Mouse (Mus musculus): ENCODE results near the gene Rnf151. TPM values are rescaled to one million over a fixed set of nuclear protein-coding genes. Genes with fewer than 3 reads are reported as not detected.
A peak's percentile ranks its signal among the peaks of the same experiment; 100 is the strongest.

Gene Rnf151
- polyA plus RNA-seq, 1 experiment from 2014 or later: not detected

- no peak overlapping the region for H3K9ac ChIP-seq (ENCODE audit: low read depth, low read length)
- H3K4me2 ChIP-seq (replicated peaks; ENCODE audit: low read depth, low read length): no peak overlapping the region
- peak; percentile 90 for DNase-seq (ENCODE audit: low spot score)
Observed at GRCm38 (mm10) chr17:24745526-24746497, 27.9 kb upstream of the Rnf151 start.

GRCm38 (mm10) chr17:24744381-24744780 is 26.5 kb upstream of the Rnf151 start:
- no peak overlapping the region for H3K4me2 ChIP-seq (replicated peaks; ENCODE audit: low read depth, low read length)
- H3K36me3 ChIP-seq (ENCODE audit: control insufficient read depth, insufficient read depth, low read length): no peaks in the 10 kb centered on the region
- H3K9me3 ChIP-seq (ENCODE audit: control insufficient read depth, low read length): no peaks in the 10 kb centered on the region
- no peak overlapping the region for H3K4me3 ChIP-seq (ENCODE audit: low read depth, low read length)
- ATAC-seq (ENCODE audit: low FRiP score) (no peak), DNase-seq (ENCODE audit: low spot score) (no peak)
- no peaks in the 10 kb centered on the region for H3K4me1 ChIP-seq (replicated peaks; ENCODE audit: control insufficient read depth, insufficient read depth, low read length)
- WGBS: 73% methylated on average over 3 of the region's 3 CpGs
- H3K27me3 ChIP-seq (ENCODE audit: control insufficient read depth, insufficient read depth, low read length): peaks cover 4% of the 10 kb centered on the region; the same call in 1 of the 2 replicates
- no peak overlapping the region for H3K9ac ChIP-seq (ENCODE audit: low read depth, low read length)
- no peak overlapping the region for H3K27ac ChIP-seq (ENCODE audit: low read depth, low read length)

More at GRCm38 (mm10) chr17:24745526-24746497, 27.9 kb upstream of the Rnf151 start:
- ATAC-seq (ENCODE audit: low FRiP score): peak; percentile 45; the same call in 1 of the 2 replicates
- no peaks in the 10 kb centered on the region for H3K36me3 ChIP-seq (ENCODE audit: control insufficient read depth, insufficient read depth, low read length)
- H3K9me3 ChIP-seq (ENCODE audit: control insufficient read depth, low read length): no peaks in the 10 kb centered on the region
- 21% methylated on average over 7 of the region's 7 CpGs for WGBS
- H3K27me3 ChIP-seq (ENCODE audit: control insufficient read depth, insufficient read depth, low read length): peaks cover 12% of the 10 kb centered on the region
- H3K27ac ChIP-seq (ENCODE audit: low read depth, low read length): no peak overlapping the region
- no peaks in the 10 kb centered on the region for H3K4me1 ChIP-seq (replicated peaks; ENCODE audit: control insufficient read depth, insufficient read depth, low read length)
- H3K4me3 ChIP-seq (ENCODE audit: low read depth, low read length): no peak overlapping the region

GRCm38 (mm10) chr17:24743896-24744295 is 26.0 kb upstream of the Rnf151 start:
- Histone ChIP-seq H3K4me2 (replicated peaks; ENCODE audit: low read depth, low read length) (no peak overlapping the region), H3K4me3 (ENCODE audit: low read depth, low read length) (no peak overlapping the region), H3K9me3 (ENCODE audit: control insufficient read depth, low read length) (no peaks in the 10 kb centered on the region), H3K27me3 (ENCODE audit: control insufficient read depth, insufficient read depth, low read length) (0 out of 2 replicates have a peak, but pooled peaks cover 3% of the 10 kb centered on the region), H3K4me1 (replicated peaks; ENCODE audit: control insufficient read depth, insufficient read depth, low read length) (no peaks in the 10 kb centered on the region), H3K36me3 (ENCODE audit: control insufficient read depth, insufficient read depth, low read length) (no peaks in the 10 kb centered on the region), H3K27ac (ENCODE audit: low read depth, low read length) (no peak overlapping the region), H3K9ac (ENCODE audit: low read depth, low read length) (no peak overlapping the region)
- 77% methylated on average over 5 of the region's 5 CpGs for WGBS
- DNase-seq (ENCODE audit: low spot score) (no peak), ATAC-seq (ENCODE audit: low FRiP score) (no peak)

GRCm38 (mm10) chr17:24742307-24742706 is 24.4 kb upstream of the Rnf151 start:
- Histone ChIP-seq H3K4me3 (ENCODE audit: low read depth, low read length) (no peak overlapping the region), H3K27me3 (ENCODE audit: control insufficient read depth, insufficient read depth, low read length) (0 out of 2 replicates have a peak, but pooled peaks cover 3% of the 10 kb centered on the region), H3K4me1 (replicated peaks; ENCODE audit: control insufficient read depth, insufficient read depth, low read length) (no peaks in the 10 kb centered on the region), H3K27ac (ENCODE audit: low read depth, low read length) (no peak overlapping the region), H3K4me2 (replicated peaks; ENCODE audit: low read depth, low read length) (no peak overlapping the region), H3K9ac (ENCODE audit: low read depth, low read length) (no peak overlapping the region), H3K9me3 (ENCODE audit: control insufficient read depth, low read length) (no peaks in the 10 kb centered on the region), H3K36me3 (ENCODE audit: control insufficient read depth, insufficient read depth, low read length) (no peaks in the 10 kb centered on the region)
- 85% methylated on average over 8 of the region's 8 CpGs for WGBS
- DNase-seq (ENCODE audit: low spot score) (no peak), ATAC-seq (ENCODE audit: low FRiP score) (no peak)

GRCm38 (mm10) chr17:24739926-24740325 is 22.1 kb upstream of the Rnf151 start:
- Histone ChIP-seq H3K27ac (ENCODE audit: low read depth, low read length) (no peak overlapping the region), H3K9ac (ENCODE audit: low read depth, low read length) (no peak overlapping the region), H3K4me2 (replicated peaks; ENCODE audit: low read depth, low read length) (no peak overlapping the region), H3K36me3 (ENCODE audit: control insufficient read depth, insufficient read depth, low read length) (no peaks in the 10 kb centered on the region), H3K4me3 (ENCODE audit: low read depth, low read length) (no peak overlapping the region), H3K9me3 (ENCODE audit: control insufficient read depth, low read length) (no peaks in the 10 kb centered on the region), H3K27me3 (ENCODE audit: control insufficient read depth, insufficient read depth, low read length) (no peaks in the 10 kb centered on the region), H3K4me1 (replicated peaks; ENCODE audit: control insufficient read depth, insufficient read depth, low read length) (peaks cover 3% of the 10 kb centered on the region)
- DNase-seq (ENCODE audit: low spot score): no peak
- ATAC-seq (ENCODE audit: low FRiP score): no peak
- 79% methylated on average over 8 of the region's 8 CpGs for WGBS

GRCm38 (mm10) chr17:24738238-24738637 is 20.4 kb upstream of the Rnf151 start:
- H3K4me3 ChIP-seq (ENCODE audit: low read depth, low read length): no peak overlapping the region
- DNase-seq (ENCODE audit: low spot score) (no peak), ATAC-seq (ENCODE audit: low FRiP score) (no peak)
- no peak overlapping the region for H3K9ac ChIP-seq (ENCODE audit: low read depth, low read length)
- no peaks in the 10 kb centered on the region for H3K27me3 ChIP-seq (ENCODE audit: control insufficient read depth, insufficient read depth, low read length)
- H3K4me1 ChIP-seq (replicated peaks; ENCODE audit: control insufficient read depth, insufficient read depth, low read length): peaks cover 3% of the 10 kb centered on the region
- no peaks in the 10 kb centered on the region for H3K9me3 ChIP-seq (ENCODE audit: control insufficient read depth, low read length)
- 82% methylated on average over 4 of the region's 4 CpGs for WGBS
- H3K36me3 ChIP-seq (ENCODE audit: control insufficient read depth, insufficient read depth, low read length): no peaks in the 10 kb centered on the region
- H3K27ac ChIP-seq (ENCODE audit: low read depth, low read length): no peak overlapping the region
- H3K4me2 ChIP-seq (replicated peaks; ENCODE audit: low read depth, low read length): no peak overlapping the region

- no peak for ATAC-seq (ENCODE audit: low FRiP score)
- Histone ChIP-seq H3K4me2 (replicated peaks; ENCODE audit: low read depth, low read length) (peak overlapping the region; percentile 77), H3K9ac (ENCODE audit: low read depth, low read length) (no peak overlapping the region; the same call in 1 of the 2 replicates)
Observed at GRCm38 (mm10) chr17:24737135-24737810, 19.4 kb upstream of the Rnf151 start.

GRCm38 (mm10) chr17:24736330-24737051 is 18.6 kb upstream of the Rnf151 start, which contains the start of gene Msrb1:
TSS of gene Msrb1 (plus strand) at chr17:24736642.
- H3K36me3 ChIP-seq (ENCODE audit: control insufficient read depth, insufficient read depth, low read length): no peaks in the 10 kb centered on the region
- peak within 1 kb of the TSS; percentile 77 for H3K4me2 ChIP-seq (replicated peaks; ENCODE audit: low read depth, low read length)
- H3K4me1 ChIP-seq (replicated peaks; ENCODE audit: control insufficient read depth, insufficient read depth, low read length): peaks cover 3% of the 10 kb centered on the region
- peak within 1 kb of the TSS; percentile 44 for H3K4me3 ChIP-seq (ENCODE audit: low read depth, low read length)
- ATAC-seq (ENCODE audit: low FRiP score): peak; percentile 97
- H3K9me3 ChIP-seq (ENCODE audit: control insufficient read depth, low read length): no peaks in the 10 kb centered on the region
- peak within 1 kb of the TSS; percentile 42 for H3K9ac ChIP-seq (ENCODE audit: low read depth, low read length)
- under 1% methylated on average over 29 of the region's 29 CpGs for WGBS
- H3K27me3 ChIP-seq (ENCODE audit: control insufficient read depth, insufficient read depth, low read length): no peaks in the 10 kb centered on the region
- H3K27ac ChIP-seq (ENCODE audit: low read depth, low read length): no peak within 1 kb of the TSS
- DNase-seq (ENCODE audit: low spot score): peak; percentile 96

More at GRCm38 (mm10) chr17:24737135-24737810, 19.4 kb upstream of the Rnf151 start:
- Histone ChIP-seq H3K9me3 (ENCODE audit: control insufficient read depth, low read length) (no peaks in the 10 kb centered on the region), H3K27ac (ENCODE audit: low read depth, low read length) (no peak overlapping the region), H3K36me3 (ENCODE audit: control insufficient read depth, insufficient read depth, low read length) (no peaks in the 10 kb centered on the region), H3K4me1 (replicated peaks; ENCODE audit: control insufficient read depth, insufficient read depth, low read length) (peaks cover 3% of the 10 kb centered on the region), H3K4me3 (ENCODE audit: low read depth, low read length) (peak overlapping the region; percentile 44), H3K27me3 (ENCODE audit: control insufficient read depth, insufficient read depth, low read length) (no peaks in the 10 kb centered on the region)
- DNase-seq (ENCODE audit: low spot score): no peak
- WGBS: 25% methylated on average over 8 of the region's 8 CpGs

Measured in hindbrain, embryonic 11.5 days (tissue).